Comparison of ENCODE assay signal across 9 mouse cellular contexts in genomic region chr5:112428944-112429343, GRCm38 (mm10). TPM values are rescaled to one million over a fixed set of nuclear protein-coding genes. Genes with fewer than 3 reads are reported as not detected.
DNase-seq lines count a peak whose midpoint lies in the region; ATAC-seq and TF ChIP-seq lines count a peak whose summit lies in the region.
"Had no signal": no experiment of that assay in that cellular context is flagged by ENCODE, and none has a peak within 500 bp of the region (broad histone marks: within the 10 kb centered on the region; RNA-seq: fewer than 3 reads in every experiment).

No protein-coding gene starts in this region.

- H3K36me3 ChIP-seq in C2C12 (ENCODE audit: control insufficient read depth, insufficient read depth) = no peaks in the 10 kb centered on the region
- no peaks in the 10 kb centered on the region for H3K36me3 ChIP-seq in lung, postnatal 0 days (ENCODE audit: insufficient read depth, low read length)
- H3K36me3 ChIP-seq: heart, embryonic 13.5 days had no signal

- H3K9me3 ChIP-seq in lung, postnatal 0 days (ENCODE audit: low read length) = no peaks in the 10 kb centered on the region
- H3K9me3 ChIP-seq: heart, embryonic 13.5 days had no signal

- DNase-seq in Patski (ENCODE audit: low read depth, low spot score) = no peak
- DNase-seq in cerebellum, postnatal 25 days = peak; percentile 82 to 88
- DNase-seq in gastrocnemius, postnatal 4 days (ENCODE audit: low spot score in 2 of 2) = peak; percentile 55 to 63
- DNase-seq in layer of hippocampus, adult 11-12 months (ENCODE audit: low spot score) = peak; percentile 77
- peak; percentile 48 for DNase-seq in lung, postnatal 0 days (ENCODE audit: low spot score)
- peak; percentile 25 for DNase-seq in retina, adult 2 months (ENCODE audit: low read depth, low spot score)
- DNase-seq in yolk sac, embryonic 10.5 days (ENCODE audit: low spot score) = peak; percentile 47

- no peaks in the 10 kb centered on the region for H3K79me3 ChIP-seq in C2C12 (ENCODE audit: low read depth)

- no peak for TF ChIP-seq EP300 in lung, postnatal 0 days (IDR thresholded peaks at IDR 0.05)

- H3K79me2 ChIP-seq in C2C12 (ENCODE audit: control insufficient read depth, insufficient read depth) = no peaks in the 10 kb centered on the region

- 15% methylated on average over 19 of the region's 19 CpGs for WGBS in lung, postnatal 0 days

- no peak overlapping the region for H3ac ChIP-seq in C2C12 (ENCODE audit: control insufficient read depth, insufficient read length, low read depth)

- POLR2A ChIA-PET in Patski (lab: Charles Lee) = no interaction called here

- no peaks in the 10 kb centered on the region for H3K4me1 ChIP-seq in lung, postnatal 0 days (ENCODE audit: insufficient read depth, low read depth, low read length)
- H3K4me1 ChIP-seq: heart, embryonic 13.5 days had no signal

- no peak overlapping the region for H3K4me3 ChIP-seq in C2C12 (ENCODE audit: insufficient read depth, poor library complexity, severe bottlenecking)
- H3K4me3 ChIP-seq in lung, postnatal 0 days (ENCODE audit: low read depth, low read length) = no peak overlapping the region
- H3K4me3 ChIP-seq: heart, embryonic 13.5 days had no signal

- ATAC-seq in Patski = no peak
- no peak; the same call in 1 of the 2 replicates for ATAC-seq in lung, postnatal 0 days

- no peak overlapping the region for H3K4me2 ChIP-seq in lung, postnatal 0 days (replicated peaks; ENCODE audit: low read depth, low read length)
- H3K4me2 ChIP-seq: heart, embryonic 13.5 days had no signal

- in situ Hi-C loops in Patski (cut with MboI; ENCODE audit: low pct_unique_long_range_greater_than_20kb) = loop anchor here (5.0 to 25.0 kb wide), 4 partner anchors 92 to 808 kb away; partner anchors contain the start of gene Tmem211

- no peak overlapping the region for H3K27ac ChIP-seq in lung, postnatal 0 days (ENCODE audit: low read length)
- H3K27ac ChIP-seq: heart, embryonic 13.5 days had no signal

- H3K9ac ChIP-seq in lung, postnatal 0 days (replicated peaks; ENCODE audit: low read depth) = no peak overlapping the region
- H3K9ac ChIP-seq: heart, embryonic 13.5 days had no signal

- peaks cover 59% of the 10 kb centered on the region for H3K27me3 ChIP-seq in C2C12 (ENCODE audit: control insufficient read depth, insufficient read depth, insufficient read length)
- H3K27me3 ChIP-seq in Patski = peaks cover 61% of the 10 kb centered on the region
- 0 out of 2 replicates have a peak, but pooled peaks cover 3% of the 10 kb centered on the region for H3K27me3 ChIP-seq in lung, postnatal 0 days (replicated peaks; ENCODE audit: insufficient read depth, low read length)

- TF ChIP-seq CTCF in C2C12 (IDR thresholded peaks at IDR 0.05; ENCODE audit: control insufficient read depth, insufficient read depth, insufficient read length) = peak; percentile 62
- peak; percentile 84 for TF ChIP-seq CTCF in Patski (IDR thresholded peaks at IDR 0.05)
- peak; percentile 85 for TF ChIP-seq CTCF in lung, postnatal 0 days (IDR thresholded peaks at IDR 0.05)

- CTCF ChIA-PET in Patski (lab: Charles Lee) = interaction anchor here (0.9 to 1.4 kb wide), 2 partner anchors 188 to 218 kb away, joined by 3 to 4 read pairs; no protein-coding TSS in a partner anchor

TF ChIP-seq in C2C12, 6 proteins besides CTCF, POLR2A, EP300 and RAD21:
- TF ChIP-seq FOSL1 (IDR thresholded peaks at IDR 0.05; ENCODE audit: insufficient read depth, low read length, poor library complexity, severe bottlenecking) (no peak), MYOD1 (IDR thresholded peaks at IDR 0.05; ENCODE audit: control insufficient read depth, insufficient read length, low read depth) (no peak), CEBPB (IDR thresholded peaks at IDR 0.05; ENCODE audit: low read depth) (no peak), MYOG (IDR thresholded peaks at IDR 0.05; ENCODE audit: control insufficient read depth, extremely low read depth, insufficient read length) (no peak), MAX (IDR thresholded peaks at IDR 0.05) (no peak), USF1 (IDR thresholded peaks at IDR 0.05; ENCODE audit: low read depth) (no peak)

RNA-seq across cellular contexts. Expression of gene Gm6588, which starts 20.3 kb away (rescaled TPM):
- polyA plus RNA-seq in C2C12 (2012; fragmentation: generic; extraction: Trizol) (not detected), Patski (2021) (not detected)
- total RNA-seq in gastrocnemius, postnatal 4 days (2021) = not detected
- not detected in 2 replicates for polyA plus RNA-seq in lung, postnatal 0 days (2015; fragmentation: Nextera tagmentation; extraction: Ambion mirVana)
- polyA plus RNA-seq: heart, embryonic 13.5 days had no signal

RNA-seq across cellular contexts. Expression of gene Asphd2, which starts 34.3 kb away (rescaled TPM):
- polyA plus RNA-seq in C2C12 (2012; fragmentation: generic; extraction: Trizol) (10.8 TPM), Patski (2021) (1.8 TPM)
- 1 to 10 TPM; 1.5 to 2.1 TPM for total RNA-seq in gastrocnemius, postnatal 4 days (2021)
- polyA plus RNA-seq in lung, postnatal 0 days (2015; fragmentation: Nextera tagmentation; extraction: Ambion mirVana) = 1.9 and 2.0 TPM in 2 replicates
